9 mouse cellular contexts compared by ENCODE assay signal in genomic region chr4:133419312-133420004, GRCm38 (mm10). TPM values are rescaled to one million over a fixed set of nuclear protein-coding genes. Genes with fewer than 3 reads are reported as not detected.
DNase-seq lines count a peak whose midpoint lies in the region; ATAC-seq and TF ChIP-seq lines count a peak whose summit lies in the region.
"Had no signal": no experiment of that assay in that cellular context is flagged by ENCODE, and none has a peak within 500 bp of the region (broad histone marks: within the 10 kb centered on the region; RNA-seq: fewer than 3 reads in every experiment).

No protein-coding gene starts in this region.

- H3K27ac ChIP-seq in bone marrow, adult 2 months (ENCODE audit: control insufficient read depth, insufficient read depth, low read depth, low read length, poor library complexity) = no peak overlapping the region
- no peak overlapping the region for H3K27ac ChIP-seq in embryonic facial prominence, embryonic 15.5 days (replicated peaks)
- H3K27ac ChIP-seq: macrophage had no signal

- H3K9ac ChIP-seq in embryonic facial prominence, embryonic 15.5 days = no peak overlapping the region

- TF ChIP-seq POLR2A in bone marrow, adult 2 months (IDR thresholded peaks at IDR 0.05; ENCODE audit: borderline replicate concordance, control insufficient read depth, low read depth, low read length) = no peak

- H3K4me1 ChIP-seq in bone marrow, adult 2 months (ENCODE audit: control insufficient read depth, insufficient read depth, low read length) = no peaks in the 10 kb centered on the region
- no peaks in the 10 kb centered on the region for H3K4me1 ChIP-seq in embryonic facial prominence, embryonic 15.5 days

- no peak overlapping the region for H3K4me3 ChIP-seq in bone marrow, adult 2 months (replicated peaks; ENCODE audit: control insufficient read depth, low read depth, low read length)
- H3K4me3 ChIP-seq in embryonic facial prominence, embryonic 15.5 days (replicated peaks) = no peak overlapping the region

- 71% methylated on average over 14 of the region's 14 CpGs for WGBS in bone marrow, adult 2 months
- WGBS in embryonic facial prominence, embryonic 15.5 days = 65% methylated on average over 14 of the region's 14 CpGs

- no peak overlapping the region for H3K4me2 ChIP-seq in embryonic facial prominence, embryonic 15.5 days (replicated peaks)

- H3K27me3 ChIP-seq in embryonic facial prominence, embryonic 15.5 days = no peaks in the 10 kb centered on the region

- H3K9me3 ChIP-seq in embryonic facial prominence, embryonic 15.5 days (replicated peaks) = no peaks in the 10 kb centered on the region

- DNase-seq in layer of hippocampus, adult 11-12 months (ENCODE audit: low spot score) = peak; percentile 66
- no peak for DNase-seq in layer of hippocampus, adult 9-10 months (ENCODE audit: low spot score)
- peak; percentile 62 for DNase-seq in ES-CJ7 (ENCODE audit: low read depth, low spot score)
- peak; percentile 63 to 72 for DNase-seq in kidney, postnatal 25 days

- peak; percentile 82 for TF ChIP-seq CTCF in bone marrow, adult 2 months (IDR thresholded peaks at IDR 0.05; ENCODE audit: control insufficient read depth, insufficient read depth, low read length)

- 0 out of 2 replicates have a peak, but pooled peaks have one; percentile 30 for ATAC-seq in embryonic facial prominence, embryonic 15.5 days (ENCODE audit: insufficient number of reproducible peaks, low FRiP score, low TSS enrichment, low read depth)
- ATAC-seq in megakaryocyte-erythroid progenitor cell, adult 5-6 weeks (replicated peaks; ENCODE audit: low FRiP score, low TSS enrichment, poor library complexity, severe bottlenecking) = peak; percentile 53
- ATAC-seq in erythroid progenitor cell, adult 5-6 weeks (replicated peaks; ENCODE audit: low FRiP score, poor library complexity, severe bottlenecking) = no peak; the same call in 1 of the 2 replicates

- H3K36me3 ChIP-seq in embryonic facial prominence, embryonic 15.5 days = peaks cover 48% of the 10 kb centered on the region

RNA-seq across cellular contexts. Expression of gene Slc9a1, which starts 50.0 kb away (rescaled TPM):
- polyA plus RNA-seq in bone marrow, adult 2 months (2011; ENCODE audit: insufficient read depth, insufficient read length, low replicate concordance, missing spikeins) = 16.6 and 31.3 TPM in 2 replicates
- 11.0 and 11.2 TPM in 2 replicates for polyA plus RNA-seq in embryonic facial prominence, embryonic 15.5 days (2015; fragmentation: Nextera tagmentation; extraction: Ambion mirVana)
- total RNA-seq in megakaryocyte-erythroid progenitor cell, adult 5-6 weeks (2014; fragmentation: Nextera tagmentation) = 31.8 and 33.1 TPM in 2 replicates
- 5.8 and 13.7 TPM in 2 replicates for total RNA-seq in megakaryocyte-erythroid progenitor cell, adult 5-6 weeks (2017)
- total RNA-seq in erythroid progenitor cell, adult 5-6 weeks (2015; ENCODE audit: low replicate concordance) = 15.9 and 18.4 TPM in 2 replicates
- total RNA-seq in erythroid progenitor cell, adult 5-6 weeks (2017; ENCODE audit: low replicate concordance) = 13.5 and 13.7 TPM in 2 replicates
